Mouse (Mus musculus) monocyte, adult 2 months (primary cell): ENCODE data around the gene Neurl4.
"Not testable (repeated sequence)": the region's sequence is repeated elsewhere in the genome, so short reads cannot be mapped to it uniquely, and the experiment has no call there.

Source experiments
- DNase-seq, 2 experiments: peaks; one replicate each; pipeline ENCODE4 v3.0.0; 2022; ENCODE audit warnings: low spot score in 2 of 2, low read depth in 1 of 2

Gene Neurl4

GRCm38 (mm10) chr11:69900471-69901405, at the start of gene Neurl4, which contains the start of gene 2810408A11Rik:
Gene Neurl4 (plus strand): TSS chr11:69901072.
Gene 2810408A11Rik (minus strand): TSS chr11:69900987.
- DNase-seq, result peak; percentile 68 to 82

GRCm38 (mm10) chr11:69853994-69854393, 46.9 kb upstream of the Neurl4 start:
- DNase-seq, result no peak

GRCm38 (mm10) chr11:69854680-69855079, 46.2 kb upstream of the Neurl4 start:
- no peak for DNase-seq

- no peak for DNase-seq
These were observed 45.5 kb upstream of the Neurl4 start for GRCm38 (mm10) chr11:69855347-69855746.

GRCm38 (mm10) chr11:69858113-69858998, 42.5 kb upstream of the Neurl4 start, which contains the start of gene Tnk1:
Gene Tnk1 (minus strand): TSS chr11:69858730.
- DNase-seq, result no peak

GRCm38 (mm10) chr11:69863729-69864128, 37.1 kb upstream of the Neurl4 start:
- not testable (repeated sequence) for DNase-seq

GRCm38 (mm10) chr11:69864138-69864860, 36.6 kb upstream of the Neurl4 start:
- no peak for DNase-seq

- no peak for DNase-seq
These were observed 35.3 kb upstream of the Neurl4 start for GRCm38 (mm10) chr11:69865561-69865960.

- DNase-seq, result no peak
These were observed 33.5 kb upstream of the Neurl4 start for GRCm38 (mm10) chr11:69867335-69867734.

- DNase-seq, result no peak
These were observed 30.4 kb upstream of the Neurl4 start for GRCm38 (mm10) chr11:69870289-69871069.

- no peak for DNase-seq
These were observed 29.1 kb upstream of the Neurl4 start for GRCm38 (mm10) chr11:69871822-69872221.

- no peak for DNase-seq
These were observed 28.4 kb upstream of the Neurl4 start for GRCm38 (mm10) chr11:69872451-69872850.

- DNase-seq, result no peak
These were observed 24.7 kb upstream of the Neurl4 start for GRCm38 (mm10) chr11:69876186-69876585.

- DNase-seq, result peak; percentile 62 to 76
These were observed 24.0 kb upstream of the Neurl4 start for GRCm38 (mm10) chr11:69876867-69877266.

GRCm38 (mm10) chr11:69877878-69878277, 23.0 kb upstream of the Neurl4 start, which contains the start of gene Tmem95:
Gene Tmem95 (minus strand): TSS chr11:69878018.
- no peak for DNase-seq

GRCm38 (mm10) chr11:69878399-69878798, 22.5 kb upstream of the Neurl4 start:
- DNase-seq, result no peak

- DNase-seq, result no peak
These were observed 21.9 kb upstream of the Neurl4 start for GRCm38 (mm10) chr11:69878952-69879351.

- no peak for DNase-seq
These were observed 21.2 kb upstream of the Neurl4 start for GRCm38 (mm10) chr11:69879711-69880110.

GRCm38 (mm10) chr11:69880506-69880852, 20.4 kb upstream of the Neurl4 start:
- DNase-seq, result peak in 1 of 2 experiments; percentile 37
